Mouse (Mus musculus) cortical plate, adult 2 months (tissue): Measurements from ENCODE around the gene Coq10a.

Source experiments
- CTCF ChIP-seq: fragments of 200-500 bp; IDR thresholded peaks from 2 replicates; pipeline ENCODE4 v1.5.1; 2011; ENCODE audit warnings: mild to moderate bottlenecking, control low read depth, low read length; ENCODE audit not compliant: insufficient read depth; ENCODE audit errors: extremely low read depth
- POLR2A ChIP-seq: fragments of 200-500 bp; IDR thresholded peaks from 2 replicates; pipeline ENCODE4 v1.6.1; 2011; ENCODE audit warnings: mild to moderate bottlenecking, low read length, control low read depth; ENCODE audit not compliant: insufficient read depth; ENCODE audit errors: extremely low read depth

GRCm38 (mm10) chr10:128376455-128377211, 7.8 kb upstream of the Coq10a start, which contains the start of gene Ankrd52:
- TF ChIP-seq CTCF = 0 out of 2 replicates have a peak, but pooled peaks have one; percentile 1
- no peak for TF ChIP-seq POLR2A
